Mouse (Mus musculus): ENCODE data around the gene Gpx3. TPM values are rescaled to one million over a fixed set of nuclear protein-coding genes. Genes with fewer than 3 reads are reported as not detected.

Gene Gpx3
- polyA plus RNA-seq, 1 experiment from 2014 or later = 511 TPM

GRCm38 (mm10) chr11:54929744-54930143, 27.5 kb downstream of the Gpx3 start:
- H3K9me3 ChIP-seq (ENCODE audit: control insufficient read depth, low read length) = no peaks in the 10 kb centered on the region
- no peak for ATAC-seq
- WGBS = 89% methylated on average over 8 of the region's 8 CpGs
- peaks cover 36% of the 10 kb centered on the region for H3K36me3 ChIP-seq (ENCODE audit: control insufficient read depth, insufficient read depth, low read length)
- no peak overlapping the region for H3K27ac ChIP-seq (ENCODE audit: low read length)
- H3K27me3 ChIP-seq (replicated peaks; ENCODE audit: control insufficient read depth, insufficient read depth, low read length) = no peaks in the 10 kb centered on the region
- H3K4me1 ChIP-seq (ENCODE audit: control insufficient read depth, insufficient read depth, low read length) = no peaks in the 10 kb centered on the region
- no peak overlapping the region for H3K4me2 ChIP-seq (ENCODE audit: low read depth, low read length)
- H3K4me3 ChIP-seq (ENCODE audit: low read length) = no peak overlapping the region
- no peak overlapping the region for H3K9ac ChIP-seq (ENCODE audit: low read depth, low read length)

GRCm38 (mm10) chr11:54930318-54930979, 28.2 kb downstream of the Gpx3 start:
- H3K4me2 ChIP-seq (ENCODE audit: low read depth, low read length) = no peak overlapping the region
- no peak overlapping the region for H3K27ac ChIP-seq (ENCODE audit: low read length)
- no peaks in the 10 kb centered on the region for H3K9me3 ChIP-seq (ENCODE audit: control insufficient read depth, low read length)
- no peak overlapping the region for H3K4me3 ChIP-seq (ENCODE audit: low read length)
- peak; percentile 19; the same call in 1 of the 2 replicates for ATAC-seq
- H3K27me3 ChIP-seq (replicated peaks; ENCODE audit: control insufficient read depth, insufficient read depth, low read length) = no peaks in the 10 kb centered on the region
- no peak overlapping the region for H3K9ac ChIP-seq (ENCODE audit: low read depth, low read length)
- 0 out of 2 replicates have a peak, but pooled peaks cover under 1% of the 10 kb centered on the region for H3K4me1 ChIP-seq (ENCODE audit: control insufficient read depth, insufficient read depth, low read length)
- WGBS = 68% methylated on average over 7 of the region's 7 CpGs
- H3K36me3 ChIP-seq (ENCODE audit: control insufficient read depth, insufficient read depth, low read length) = peaks cover 36% of the 10 kb centered on the region

DNA sequence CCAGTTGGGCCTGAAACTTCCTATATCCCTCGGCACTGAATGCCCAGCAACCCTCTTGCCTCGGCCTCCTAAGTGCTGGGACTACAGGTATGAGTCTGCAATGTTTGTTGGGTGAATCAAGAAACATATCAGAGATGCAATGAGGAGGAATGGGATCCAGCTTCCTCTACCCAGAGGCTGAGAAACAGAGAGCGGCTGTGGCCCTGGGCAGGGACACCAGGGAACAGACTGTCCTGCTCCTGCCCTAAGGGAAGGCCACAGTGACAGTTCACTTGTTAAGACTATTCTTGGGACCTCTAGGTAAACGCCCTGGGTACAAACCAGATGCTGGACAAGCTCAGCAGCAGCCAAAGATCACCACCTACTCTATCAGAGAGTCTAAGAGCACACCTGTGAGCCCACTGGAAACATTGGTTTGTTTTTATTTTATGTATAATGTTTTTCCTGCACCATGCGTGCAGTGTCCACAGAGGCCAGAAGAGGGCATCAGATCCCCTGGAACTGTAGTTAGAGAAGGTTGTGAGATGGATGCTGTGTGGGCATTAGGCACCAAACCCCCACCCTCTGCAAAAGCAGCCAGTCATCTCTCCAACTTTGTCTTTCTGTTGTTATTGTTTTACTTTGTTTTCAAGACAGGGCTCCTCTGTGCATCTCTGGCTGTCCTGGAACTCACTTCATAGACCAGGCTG, 29.3 kb downstream of the Gpx3 start:
- no peak overlapping the region for H3K27ac ChIP-seq (ENCODE audit: low read length)
- peaks cover 28% of the 10 kb centered on the region for H3K36me3 ChIP-seq (ENCODE audit: control insufficient read depth, insufficient read depth, low read length)
- no peak overlapping the region for H3K4me3 ChIP-seq (ENCODE audit: low read length)
- no peak for ATAC-seq
- H3K9ac ChIP-seq (ENCODE audit: low read depth, low read length) = no peak overlapping the region
- 67% methylated on average over 5 of the region's 5 CpGs for WGBS
- no peak overlapping the region for H3K4me2 ChIP-seq (ENCODE audit: low read depth, low read length)
- H3K27me3 ChIP-seq (replicated peaks; ENCODE audit: control insufficient read depth, insufficient read depth, low read length) = no peaks in the 10 kb centered on the region
- no peaks in the 10 kb centered on the region for H3K9me3 ChIP-seq (ENCODE audit: control insufficient read depth, low read length)
- H3K4me1 ChIP-seq (ENCODE audit: control insufficient read depth, insufficient read depth, low read length) = peaks cover 11% of the 10 kb centered on the region

GRCm38 (mm10) chr11:54932540-54932939, 30.3 kb downstream of the Gpx3 start:
- Histone ChIP-seq H3K4me1 (ENCODE audit: control insufficient read depth, insufficient read depth, low read length) (peaks cover 19% of the 10 kb centered on the region), H3K27me3 (replicated peaks; ENCODE audit: control insufficient read depth, insufficient read depth, low read length) (no peaks in the 10 kb centered on the region), H3K4me2 (ENCODE audit: low read depth, low read length) (no peak overlapping the region), H3K9ac (ENCODE audit: low read depth, low read length) (no peak overlapping the region), H3K36me3 (ENCODE audit: control insufficient read depth, insufficient read depth, low read length) (peaks cover 31% of the 10 kb centered on the region), H3K27ac (ENCODE audit: low read length) (no peak overlapping the region), H3K4me3 (ENCODE audit: low read length) (no peak overlapping the region), H3K9me3 (ENCODE audit: control insufficient read depth, low read length) (no peaks in the 10 kb centered on the region)
- 94% methylated on average over 6 of the region's 6 CpGs for WGBS
- ATAC-seq = no peak

DNA sequence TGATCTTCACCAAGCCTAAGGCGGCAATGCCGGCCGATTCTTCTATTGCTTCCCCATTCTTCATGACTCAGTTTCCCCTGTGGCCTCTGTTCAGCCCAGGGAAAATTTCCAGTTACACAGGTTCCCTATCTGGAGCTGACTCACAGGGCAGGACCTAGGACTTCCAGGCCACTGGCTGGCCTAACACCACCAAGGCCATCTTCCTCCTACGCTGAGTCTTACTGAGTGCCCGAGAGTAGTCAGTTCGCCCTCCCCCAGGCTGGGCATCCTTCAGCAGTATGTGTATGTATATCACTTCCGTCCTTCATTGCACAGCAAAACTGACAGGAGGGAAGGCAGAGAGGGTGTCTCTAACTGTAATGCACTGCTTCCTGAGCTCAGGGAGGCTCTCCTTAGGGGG, 31.9 kb downstream of the Gpx3 start:
- H3K27ac ChIP-seq (ENCODE audit: low read length) = no peak overlapping the region
- no peaks in the 10 kb centered on the region for H3K27me3 ChIP-seq (replicated peaks; ENCODE audit: control insufficient read depth, insufficient read depth, low read length)
- peaks cover 19% of the 10 kb centered on the region for H3K4me1 ChIP-seq (ENCODE audit: control insufficient read depth, insufficient read depth, low read length)
- peaks cover 23% of the 10 kb centered on the region for H3K36me3 ChIP-seq (ENCODE audit: control insufficient read depth, insufficient read depth, low read length)
- no peak overlapping the region for H3K9ac ChIP-seq (ENCODE audit: low read depth, low read length)
- no peak overlapping the region for H3K4me2 ChIP-seq (ENCODE audit: low read depth, low read length)
- H3K9me3 ChIP-seq (ENCODE audit: control insufficient read depth, low read length) = no peaks in the 10 kb centered on the region
- 89% methylated on average over 7 of the region's 7 CpGs for WGBS
- no peak overlapping the region for H3K4me3 ChIP-seq (ENCODE audit: low read length)
- no peak for ATAC-seq

DNA sequence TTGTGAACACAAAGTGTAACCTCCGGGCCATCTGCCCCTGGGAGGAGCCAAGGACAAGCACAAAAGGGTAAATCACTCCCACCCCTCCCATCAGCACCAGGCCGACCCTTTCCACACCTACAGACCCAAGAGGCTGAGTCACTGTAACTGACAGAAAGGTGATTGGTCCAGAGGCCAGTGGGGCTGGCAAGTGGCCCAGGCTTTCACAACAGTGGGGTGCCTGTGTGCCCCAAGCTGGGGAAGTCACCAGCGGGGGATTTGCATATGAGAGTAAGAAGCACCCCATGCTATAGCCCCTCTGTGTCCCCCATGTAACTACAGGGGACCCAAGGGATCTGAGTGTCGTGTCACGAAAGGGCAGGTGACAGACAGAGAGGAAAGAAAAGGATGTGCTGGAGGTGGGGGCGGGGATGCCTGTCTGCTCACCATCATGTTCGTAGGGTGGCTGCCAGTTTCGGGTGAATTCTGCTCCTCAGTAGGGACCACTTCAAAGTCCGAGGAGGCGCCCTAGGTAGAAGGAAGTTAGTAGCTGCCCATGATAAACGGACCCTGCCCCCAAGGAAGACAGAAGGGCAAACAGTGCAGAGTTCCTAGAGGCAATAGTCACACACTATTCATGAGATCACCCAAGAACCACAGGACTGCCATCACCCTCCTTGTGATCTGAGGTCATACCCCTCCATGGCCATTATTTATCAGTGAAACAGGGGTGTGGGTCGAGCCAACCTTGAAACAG, 34.0 kb downstream of the Gpx3 start:
- no peak overlapping the region for H3K4me3 ChIP-seq (ENCODE audit: low read length)
- peaks cover 16% of the 10 kb centered on the region for H3K36me3 ChIP-seq (ENCODE audit: control insufficient read depth, insufficient read depth, low read length)
- H3K9ac ChIP-seq (ENCODE audit: low read depth, low read length) = 0 out of 2 replicates have a peak overlapping the region, but pooled peaks have one; percentile 22
- peaks cover 22% of the 10 kb centered on the region for H3K4me1 ChIP-seq (ENCODE audit: control insufficient read depth, insufficient read depth, low read length)
- peak; percentile 89 for ATAC-seq
- 31% methylated on average over 12 of the region's 12 CpGs for WGBS
- no peaks in the 10 kb centered on the region for H3K9me3 ChIP-seq (ENCODE audit: control insufficient read depth, low read length)
- H3K27me3 ChIP-seq (replicated peaks; ENCODE audit: control insufficient read depth, insufficient read depth, low read length) = no peaks in the 10 kb centered on the region
- H3K4me2 ChIP-seq (ENCODE audit: low read depth, low read length) = no peak overlapping the region
- H3K27ac ChIP-seq (ENCODE audit: low read length) = peak overlapping the region; percentile 52

DNA sequence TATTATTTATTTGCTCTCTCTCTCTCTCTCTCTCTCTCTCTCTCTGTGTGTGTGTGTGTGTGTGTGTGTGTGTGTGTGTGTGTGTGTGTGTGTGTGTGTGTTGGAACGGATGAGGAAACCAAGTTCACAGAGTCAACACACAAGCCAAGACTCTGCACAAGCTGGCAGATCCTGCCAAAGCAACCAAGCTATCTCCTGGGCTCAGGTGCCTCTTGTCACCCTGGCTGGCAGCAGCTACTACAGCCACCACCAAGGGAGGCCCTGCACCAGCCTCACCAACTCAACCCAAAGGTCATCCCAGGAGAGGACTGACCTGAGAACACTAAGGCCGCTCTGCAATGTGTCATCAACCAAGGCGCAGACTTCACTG, 34.5 kb downstream of the Gpx3 start:
- Histone ChIP-seq H3K9me3 (ENCODE audit: control insufficient read depth, low read length) (no peaks in the 10 kb centered on the region), H3K9ac (ENCODE audit: low read depth, low read length) (0 out of 2 replicates have a peak overlapping the region, but pooled peaks have one; percentile 25), H3K4me2 (ENCODE audit: low read depth, low read length) (no peak overlapping the region), H3K4me3 (ENCODE audit: low read length) (no peak overlapping the region), H3K36me3 (ENCODE audit: control insufficient read depth, insufficient read depth, low read length) (peaks cover 13% of the 10 kb centered on the region), H3K27me3 (replicated peaks; ENCODE audit: control insufficient read depth, insufficient read depth, low read length) (no peaks in the 10 kb centered on the region), H3K4me1 (ENCODE audit: control insufficient read depth, insufficient read depth, low read length) (peaks cover 22% of the 10 kb centered on the region), H3K27ac (ENCODE audit: low read length) (peak overlapping the region; percentile 73)
- peak; percentile 54 for ATAC-seq
- 72% methylated on average over 3 of the region's 3 CpGs for WGBS

- Histone ChIP-seq H3K36me3 (ENCODE audit: control insufficient read depth, insufficient read depth, low read length) (peaks cover 4% of the 10 kb centered on the region; the same call in 1 of the 2 replicates), H3K9me3 (ENCODE audit: control insufficient read depth, low read length) (no peaks in the 10 kb centered on the region), H3K4me3 (ENCODE audit: low read length) (no peak overlapping the region), H3K4me1 (ENCODE audit: control insufficient read depth, insufficient read depth, low read length) (peaks cover 32% of the 10 kb centered on the region), H3K27ac (ENCODE audit: low read length) (peak overlapping the region; percentile 31; the same call in 1 of the 2 replicates), H3K9ac (ENCODE audit: low read depth, low read length) (no peak overlapping the region), H3K4me2 (ENCODE audit: low read depth, low read length) (no peak overlapping the region), H3K27me3 (replicated peaks; ENCODE audit: control insufficient read depth, insufficient read depth, low read length) (no peaks in the 10 kb centered on the region)
- no peak for ATAC-seq
- 81% methylated on average over 8 of the region's 8 CpGs for WGBS
Measured at GRCm38 (mm10) chr11:54939501-54939900, 37.2 kb downstream of the Gpx3 start.

- Histone ChIP-seq H3K4me1 (ENCODE audit: control insufficient read depth, insufficient read depth, low read length) (peaks cover 34% of the 10 kb centered on the region), H3K4me3 (ENCODE audit: low read length) (no peak overlapping the region), H3K27me3 (replicated peaks; ENCODE audit: control insufficient read depth, insufficient read depth, low read length) (no peaks in the 10 kb centered on the region), H3K9ac (ENCODE audit: low read depth, low read length) (peak overlapping the region; percentile 33; the same call in 1 of the 2 replicates), H3K36me3 (ENCODE audit: control insufficient read depth, insufficient read depth, low read length) (peaks cover 4% of the 10 kb centered on the region; the same call in 1 of the 2 replicates), H3K27ac (ENCODE audit: low read length) (no peak overlapping the region), H3K4me2 (ENCODE audit: low read depth, low read length) (no peak overlapping the region), H3K9me3 (ENCODE audit: control insufficient read depth, low read length) (no peaks in the 10 kb centered on the region)
- ATAC-seq = no peak
- WGBS = 84% methylated on average over 7 of the region's 7 CpGs
Measured at GRCm38 (mm10) chr11:54940056-54940455, 37.8 kb downstream of the Gpx3 start.
